Mouse (Mus musculus): ENCODE measurements around the gene Clec2i.
"Not testable (repeated sequence)": the region's sequence is repeated elsewhere in the genome, so short reads cannot be mapped to it uniquely, and the experiment has no call there.

Clec2i gene

GRCm38 (mm10) chr6:128854895-128855294 lies 32.5 kb upstream of the Clec2i start:
- DNase-seq (ENCODE audit: extremely low read depth, low read depth): no peak

GRCm38 (mm10) chr6:128855477-128855876 lies 31.9 kb upstream of the Clec2i start:
- DNase-seq (ENCODE audit: extremely low read depth, low read depth): no peak

- DNase-seq (ENCODE audit: extremely low read depth, low read depth): peak; percentile 91
Measured at GRCm38 (mm10) chr6:128856250-128856649, 31.1 kb upstream of the Clec2i start.

GRCm38 (mm10) chr6:128857976-128858375 lies 29.4 kb upstream of the Clec2i start:
- DNase-seq (ENCODE audit: extremely low read depth, low read depth): no peak

- no peak for DNase-seq (ENCODE audit: extremely low read depth, low read depth)
Measured at GRCm38 (mm10) chr6:128868861-128869260, 18.5 kb upstream of the Clec2i start.

- no peak for DNase-seq (ENCODE audit: extremely low read depth, low read depth)
Measured at GRCm38 (mm10) chr6:128871910-128872610, 15.3 kb upstream of the Clec2i start.

- no peak for DNase-seq (ENCODE audit: extremely low read depth, low read depth)
Measured at GRCm38 (mm10) chr6:128888834-128889233, 1.4 kb downstream of the Clec2i start.

- DNase-seq (ENCODE audit: extremely low read depth, low read depth): no peak
Measured at GRCm38 (mm10) chr6:128890948-128891355, 3.6 kb downstream of the Clec2i start, which contains the start of gene BC035044. BC035044 (minus strand) TSS chr6:128891126.

GRCm38 (mm10) chr6:128895404-128896001 lies 8.1 kb downstream of the Clec2i start:
- DNase-seq (ENCODE audit: extremely low read depth, low read depth): no peak

GRCm38 (mm10) chr6:128900044-128900443 lies 12.7 kb downstream of the Clec2i start:
- no peak for DNase-seq (ENCODE audit: extremely low read depth, low read depth)

- not testable (repeated sequence) for DNase-seq (ENCODE audit: extremely low read depth, low read depth)
Measured at GRCm38 (mm10) chr6:128900796-128901552, 13.6 kb downstream of the Clec2i start.

GRCm38 (mm10) chr6:128913598-128914254 lies 26.3 kb downstream of the Clec2i start:
- peak; percentile 28 for DNase-seq (ENCODE audit: extremely low read depth, low read depth)

- no peak for DNase-seq (ENCODE audit: extremely low read depth, low read depth)
Measured at GRCm38 (mm10) chr6:128917322-128917721, 29.9 kb downstream of the Clec2i start.

GRCm38 (mm10) chr6:128933050-128933449 lies 45.7 kb downstream of the Clec2i start:
- DNase-seq (ENCODE audit: extremely low read depth, low read depth): no peak

- DNase-seq (ENCODE audit: extremely low read depth, low read depth): not testable (repeated sequence)
Measured at GRCm38 (mm10) chr6:128934081-128934480, 46.7 kb downstream of the Clec2i start, which contains the start of gene Clec2g. Clec2g (plus strand) TSS chr6:128934381.

GRCm38 (mm10) chr6:128935889-128936665 lies 48.7 kb downstream of the Clec2i start:
- not testable (repeated sequence) for DNase-seq (ENCODE audit: extremely low read depth, low read depth)

- DNase-seq (ENCODE audit: extremely low read depth, low read depth): no peak
Measured at GRCm38 (mm10) chr6:128941646-128942421, 54.4 kb downstream of the Clec2i start.

GRCm38 (mm10) chr6:128945564-128945963 lies 58.2 kb downstream of the Clec2i start:
- no peak for DNase-seq (ENCODE audit: extremely low read depth, low read depth)
